Mouse (Mus musculus) testis, adult 2 months (tissue): ENCODE measurements around the gene Ttll8. TPM values are rescaled to one million over a fixed set of nuclear protein-coding genes. Genes with fewer than 3 reads are reported as not detected.

ENCODE experiments used
- H3K27ac ChIP-seq: fragments of 200-500 bp; 2 replicates; pipeline ENCODE4 v1.5.1; 2012; ENCODE audit warnings: low read depth, low read length; ENCODE audit not compliant: control insufficient read depth, insufficient read depth
- H3K27me3 ChIP-seq: fragments of 200-500 bp; 2 replicates; pipeline ENCODE4 v1.6.1; 2012; ENCODE audit warnings: mild to moderate bottlenecking, low read length, moderate library complexity; ENCODE audit not compliant: control insufficient read depth, insufficient read depth
- H3K36me3 ChIP-seq: fragments of 200-500 bp; 2 replicates; pipeline ENCODE4 v1.6.1; 2012; ENCODE audit warnings: mild to moderate bottlenecking, low read length; ENCODE audit not compliant: control insufficient read depth, insufficient read depth
- H3K4me1 ChIP-seq: fragments of 200-500 bp; 2 replicates; pipeline ENCODE4 v1.6.1; 2012; ENCODE audit warnings: low read length; ENCODE audit not compliant: control insufficient read depth, insufficient read depth
- H3K4me3 ChIP-seq: fragments of 200-500 bp; 2 replicates; pipeline ENCODE4 v1.5.1; 2012; ENCODE audit warnings: low read depth, mild to moderate bottlenecking, low read length, moderate library complexity, mixed read lengths; ENCODE audit not compliant: control insufficient read depth
- CTCF ChIP-seq: fragments of 200-500 bp; IDR thresholded peaks from 2 replicates; pipeline ENCODE4 v1.5.1; 2012; ENCODE audit warnings: low read depth, mild to moderate bottlenecking, inconsistent platforms, low read length, moderate library complexity; ENCODE audit not compliant: control insufficient read depth, insufficient read depth, insufficient replicate concordance
- POLR2A ChIP-seq: fragments of 200-500 bp; IDR thresholded peaks from 2 replicates; pipeline ENCODE4 v1.6.1; 2012; ENCODE audit warnings: low read depth, mild to moderate bottlenecking, inconsistent platforms, low read length, moderate library complexity; ENCODE audit not compliant: control insufficient read depth
- polyA plus RNA-seq: library from polyadenylated mRNA; depleted of rRNA; stranded (reverse); fragments of >200 nt; gene quantifications from 2 replicates; pipeline ENCODE4 v1.2.3, GENCODE M21; 2012

The Ttll8 gene
- polyA plus RNA-seq, 1 experiment = 179 TPM

GRCm38 (mm10) chr15:88921131-88921991, 32.9 kb downstream of the Ttll8 start:
- Histone ChIP-seq H3K4me1 (no peaks in the 10 kb centered on the region), H3K27ac (no peak overlapping the region), H3K4me3 (no peak overlapping the region), H3K36me3 (no peaks in the 10 kb centered on the region), H3K27me3 (no peaks in the 10 kb centered on the region)
- TF ChIP-seq POLR2A (no peak), CTCF (peak; percentile 56; the same call in 1 of the 2 replicates)

GRCm38 (mm10) chr15:88920065-88920464, 34.2 kb downstream of the Ttll8 start:
- Histone ChIP-seq H3K27ac (no peak overlapping the region), H3K4me1 (no peaks in the 10 kb centered on the region), H3K27me3 (no peaks in the 10 kb centered on the region), H3K4me3 (no peak overlapping the region), H3K36me3 (no peaks in the 10 kb centered on the region)
- TF ChIP-seq POLR2A (no peak), CTCF (no peak)

GRCm38 (mm10) chr15:88919328-88919727, 34.9 kb downstream of the Ttll8 start:
- no peaks in the 10 kb centered on the region for H3K27me3 ChIP-seq
- H3K27ac ChIP-seq = no peak overlapping the region
- H3K36me3 ChIP-seq = no peaks in the 10 kb centered on the region
- H3K4me3 ChIP-seq = no peak overlapping the region
- TF ChIP-seq POLR2A (no peak), CTCF (no peak)
- H3K4me1 ChIP-seq = no peaks in the 10 kb centered on the region

GRCm38 (mm10) chr15:88917126-88917525, 37.1 kb downstream of the Ttll8 start:
- Histone ChIP-seq H3K4me1 (no peaks in the 10 kb centered on the region), H3K27me3 (no peaks in the 10 kb centered on the region), H3K4me3 (no peak overlapping the region), H3K27ac (no peak overlapping the region), H3K36me3 (no peaks in the 10 kb centered on the region)
- TF ChIP-seq POLR2A (no peak), CTCF (no peak)

- Histone ChIP-seq H3K4me1 (no peaks in the 10 kb centered on the region), H3K36me3 (no peaks in the 10 kb centered on the region), H3K27ac (no peak overlapping the region), H3K4me3 (no peak overlapping the region), H3K27me3 (no peaks in the 10 kb centered on the region)
- no peak for TF ChIP-seq CTCF
- no peak for TF ChIP-seq POLR2A
Measured at GRCm38 (mm10) chr15:88916366-88916765, 37.9 kb downstream of the Ttll8 start.

- Histone ChIP-seq H3K4me1 (no peaks in the 10 kb centered on the region), H3K36me3 (no peaks in the 10 kb centered on the region), H3K27ac (no peak overlapping the region), H3K27me3 (no peaks in the 10 kb centered on the region), H3K4me3 (no peak overlapping the region)
- no peak for TF ChIP-seq POLR2A
- TF ChIP-seq CTCF = no peak
Measured at GRCm38 (mm10) chr15:88915046-88915445, 39.2 kb downstream of the Ttll8 start.

GRCm38 (mm10) chr15:88906347-88906746, 47.9 kb downstream of the Ttll8 start:
- Histone ChIP-seq H3K4me3 (no peak overlapping the region), H3K36me3 (no peaks in the 10 kb centered on the region), H3K27me3 (no peaks in the 10 kb centered on the region), H3K27ac (no peak overlapping the region), H3K4me1 (no peaks in the 10 kb centered on the region)
- no peak for TF ChIP-seq POLR2A
- no peak for TF ChIP-seq CTCF
